Mouse (Mus musculus) cerebellum, adult 11-12 months (tissue): ENCODE measurements around the gene Zdhhc17.

ENCODE experiments used
- DNase-seq: peaks from one replicate; pipeline ENCODE4 v3.0.0; 2022

Gene Zdhhc17

DNA sequence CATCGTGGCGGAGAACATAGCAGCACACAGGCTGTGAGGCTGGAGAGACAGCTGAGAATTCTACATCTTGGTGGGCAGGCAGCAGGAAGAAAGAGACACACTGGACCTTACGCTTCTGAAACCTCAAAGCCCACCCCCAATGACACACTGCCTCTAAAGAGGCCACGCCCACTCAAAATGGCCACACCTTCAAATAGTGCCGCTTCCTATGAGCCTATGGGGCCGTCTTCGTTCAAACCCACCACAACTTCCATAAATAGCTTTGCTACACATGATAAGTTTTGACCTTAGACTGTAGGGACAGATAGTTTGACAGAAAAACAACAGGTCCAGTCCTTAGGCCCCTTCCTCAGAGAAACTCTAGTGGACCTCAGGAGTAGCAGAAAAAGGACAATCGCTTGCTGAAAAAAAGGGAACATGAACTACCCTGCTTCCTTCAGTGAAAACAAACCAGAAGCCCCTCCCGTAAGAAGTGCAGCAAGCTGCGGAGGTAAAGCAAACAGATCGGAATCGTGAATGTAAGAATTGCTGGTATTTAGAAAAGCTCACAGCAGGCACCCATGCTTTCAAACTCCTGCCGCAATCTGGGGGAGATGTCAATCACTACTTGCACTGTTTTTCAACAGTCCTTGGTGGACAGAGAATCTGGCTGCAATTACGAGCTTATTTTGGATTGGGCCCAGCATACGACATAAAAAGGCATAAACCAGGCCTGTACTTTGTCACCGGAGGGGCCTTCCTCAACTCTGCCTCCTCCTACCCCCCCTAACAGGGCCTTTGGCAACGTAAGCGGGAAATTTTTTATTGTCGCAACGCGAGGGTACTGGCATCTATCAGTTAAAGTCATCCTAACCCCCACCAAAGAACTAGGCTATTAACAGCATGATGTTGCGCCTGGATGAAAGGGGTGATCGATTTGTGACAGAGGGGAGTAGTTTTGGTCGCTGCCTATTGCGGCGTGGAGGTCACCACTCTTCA lies 91.2 kb downstream of the Zdhhc17 start:
- no peak for DNase-seq

- DNase-seq: no peak
These were observed 92.4 kb downstream of the Zdhhc17 start for GRCm38 (mm10) chr10:110917521-110917920.

DNA sequence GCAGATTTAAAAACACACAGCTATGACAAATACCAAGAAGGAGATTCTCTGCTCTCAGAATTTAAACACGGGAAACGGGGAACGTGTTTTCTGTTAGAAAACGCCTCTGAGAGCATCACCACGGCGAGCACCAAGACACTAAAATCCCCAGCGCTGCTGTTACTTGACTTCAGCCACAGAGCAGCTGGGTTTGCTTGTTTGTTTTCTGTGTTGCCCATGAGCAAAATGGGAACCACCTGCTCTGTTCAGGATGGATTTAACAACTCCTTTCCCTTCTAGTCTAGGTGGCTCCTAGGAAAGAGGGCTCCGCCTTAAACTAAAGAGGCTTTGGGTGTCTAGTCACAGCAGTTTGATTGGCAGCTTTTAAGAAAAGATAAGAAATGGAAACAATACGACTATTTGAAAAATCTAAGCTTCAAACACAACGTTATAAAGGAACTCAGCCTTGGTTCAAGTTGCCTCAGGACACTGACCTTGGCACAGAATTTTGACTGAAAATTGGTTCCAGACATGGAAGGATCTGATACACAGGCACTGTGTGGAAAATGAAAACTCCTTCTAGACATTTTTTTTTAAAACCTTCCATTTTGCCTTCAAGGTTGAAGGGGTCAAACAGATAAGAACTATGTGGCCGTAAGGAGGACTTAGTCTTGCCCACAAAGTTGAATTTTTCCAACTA lies 93.1 kb downstream of the Zdhhc17 start:
- DNase-seq: no peak

DNA sequence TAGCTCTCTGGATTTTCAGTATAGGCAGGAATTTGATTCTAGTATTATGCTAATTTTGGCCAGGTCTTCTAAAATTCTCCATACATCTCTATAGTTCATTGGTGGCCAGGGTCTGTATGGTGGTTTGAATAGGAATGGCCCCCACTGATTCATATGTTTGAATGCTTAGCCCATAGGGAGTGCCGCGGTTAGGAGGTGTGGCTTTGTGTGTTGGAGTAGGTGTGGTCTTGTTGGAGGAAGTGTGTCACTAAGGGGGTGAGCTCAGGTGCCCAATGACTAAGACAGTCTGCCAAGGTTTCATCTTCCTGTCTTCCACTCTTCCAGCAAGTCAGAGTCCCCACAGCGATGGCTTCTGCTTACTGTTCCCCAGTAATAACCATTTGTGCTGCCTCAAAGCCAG lies 106.1 kb downstream of the Zdhhc17 start:
- DNase-seq: no peak

DNA sequence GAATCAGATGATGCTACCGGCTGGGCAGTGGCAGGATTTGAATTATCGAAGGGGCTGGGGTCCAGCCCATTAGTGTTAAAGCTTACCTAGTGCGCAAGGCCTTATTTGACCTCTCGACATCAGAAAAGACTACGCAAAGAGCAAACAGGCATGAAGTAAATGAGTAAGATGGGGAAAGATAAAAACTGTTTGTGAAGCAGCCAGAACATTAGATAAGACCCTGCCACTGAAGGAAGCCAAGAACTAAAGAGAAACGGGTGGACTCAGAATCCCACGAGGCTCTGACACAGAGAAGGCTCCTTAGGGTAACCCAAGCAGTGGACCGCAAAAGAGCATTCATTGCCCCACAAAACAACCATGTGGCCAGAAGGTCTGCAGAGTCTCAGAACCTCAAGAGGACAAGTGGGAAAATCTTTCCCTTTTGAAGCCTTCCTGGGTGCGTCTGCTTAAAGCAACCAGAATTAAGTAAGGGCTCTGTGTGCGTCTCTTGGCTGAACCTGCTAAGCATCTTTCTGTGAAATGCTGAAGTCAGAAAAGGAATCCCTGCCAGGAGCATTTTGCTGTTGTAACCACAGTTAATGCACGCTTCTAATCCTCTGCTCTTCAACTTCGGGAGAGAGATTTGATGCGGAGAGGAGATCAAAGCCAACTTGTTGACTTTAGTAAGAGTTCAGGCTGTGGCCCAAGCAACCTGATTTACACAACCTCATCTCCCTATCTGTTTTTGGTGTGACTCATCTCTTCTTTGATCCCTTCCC lies 110.0 kb downstream of the Zdhhc17 start:
- DNase-seq: no peak
